Mouse (Mus musculus): ENCODE data around the gene Nmt1.

Nmt1 gene

DNA sequence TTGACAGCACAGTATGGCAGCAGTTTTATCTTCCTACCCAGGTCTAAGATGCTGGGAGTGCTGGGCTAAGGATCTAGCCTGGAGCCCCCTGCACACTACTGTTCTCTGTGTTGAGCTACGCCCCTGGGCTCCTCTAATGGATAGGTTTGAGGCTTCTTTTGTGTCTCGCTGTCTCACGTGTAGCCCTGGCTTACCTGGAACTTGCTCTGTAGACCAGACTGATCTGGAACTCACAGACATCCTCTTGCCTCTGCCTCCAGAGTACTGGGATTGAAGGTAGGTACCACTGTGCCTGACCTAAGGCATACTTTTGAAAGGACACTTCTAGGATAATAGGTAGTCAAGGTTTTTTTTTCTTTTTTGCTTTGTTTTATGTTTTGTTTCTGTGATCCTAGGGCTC is 16.0 kb downstream of the Nmt1 start:
- no peak for DNase-seq (ENCODE audit: low read depth, low spot score)

DNA sequence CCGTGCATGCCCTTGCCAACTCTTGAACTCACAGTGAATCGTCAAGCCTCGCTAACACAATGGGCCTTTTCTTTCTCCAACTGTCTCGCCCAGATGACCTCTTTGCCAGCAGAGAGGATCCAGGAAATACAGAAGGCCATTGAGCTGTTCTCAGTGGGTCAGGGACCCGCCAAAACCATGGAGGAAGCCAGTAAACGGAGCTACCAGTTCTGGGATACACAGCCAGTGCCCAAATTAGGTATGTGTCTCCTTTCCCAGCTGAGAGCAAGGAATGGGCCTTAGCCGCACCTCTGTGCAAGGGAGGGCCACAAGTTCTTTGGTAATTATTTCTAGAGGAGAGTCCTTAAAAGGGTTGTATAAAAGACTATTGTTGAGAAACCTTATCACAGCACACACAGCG is 18.3 kb downstream of the Nmt1 start:
- DNase-seq (ENCODE audit: low read depth, low spot score) = no peak

GRCm38 (mm10) chr11:103049611-103050010 is 21.6 kb downstream of the Nmt1 start:
- no peak for DNase-seq (ENCODE audit: low read depth, low spot score)

GRCm38 (mm10) chr11:103050153-103050552 is 22.2 kb downstream of the Nmt1 start:
- DNase-seq (ENCODE audit: low read depth, low spot score) = no peak

DNA sequence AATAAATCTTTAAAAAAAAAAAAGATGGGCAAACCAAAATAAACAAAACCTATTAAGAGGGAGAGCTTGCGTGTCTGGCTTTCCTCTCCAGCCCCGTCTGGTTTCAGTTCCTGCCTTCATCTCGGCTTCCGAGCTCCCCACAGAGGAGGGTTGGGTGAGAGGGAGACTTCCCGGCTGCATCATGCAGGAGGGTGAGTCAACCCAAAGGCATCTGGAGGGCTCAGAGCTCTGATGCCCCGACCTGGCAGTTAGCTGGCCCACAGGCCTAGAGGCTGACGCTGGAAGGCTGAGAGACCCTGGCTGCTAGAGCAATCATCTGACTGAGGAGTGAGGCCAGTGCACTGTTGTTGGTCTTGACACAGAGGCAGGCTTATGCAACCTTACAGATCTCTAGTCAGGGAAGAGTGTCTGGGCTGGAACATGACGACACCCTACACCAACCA is 23.3 kb downstream of the Nmt1 start:
- DNase-seq (ENCODE audit: low read depth, low spot score) = no peak

DNA sequence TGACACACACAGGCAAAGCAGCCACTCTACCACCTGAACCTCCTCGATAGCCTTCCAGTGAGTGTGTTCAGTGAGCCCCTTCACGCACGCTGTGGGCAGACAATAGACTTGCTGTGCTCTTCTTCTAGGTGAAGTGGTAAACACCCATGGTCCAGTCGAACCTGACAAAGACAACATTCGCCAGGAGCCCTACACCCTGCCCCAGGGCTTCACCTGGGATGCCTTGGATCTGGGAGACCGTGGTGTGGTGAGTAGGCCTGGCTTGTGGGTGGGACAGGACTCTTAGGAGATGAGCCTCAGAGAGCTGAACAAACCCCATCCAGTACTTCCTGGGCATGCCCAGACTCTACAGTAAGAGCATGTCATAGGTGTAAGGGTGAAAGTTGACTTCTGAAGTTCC is 24.1 kb downstream of the Nmt1 start:
- DNase-seq (ENCODE audit: low read depth, low spot score) = no peak

DNA sequence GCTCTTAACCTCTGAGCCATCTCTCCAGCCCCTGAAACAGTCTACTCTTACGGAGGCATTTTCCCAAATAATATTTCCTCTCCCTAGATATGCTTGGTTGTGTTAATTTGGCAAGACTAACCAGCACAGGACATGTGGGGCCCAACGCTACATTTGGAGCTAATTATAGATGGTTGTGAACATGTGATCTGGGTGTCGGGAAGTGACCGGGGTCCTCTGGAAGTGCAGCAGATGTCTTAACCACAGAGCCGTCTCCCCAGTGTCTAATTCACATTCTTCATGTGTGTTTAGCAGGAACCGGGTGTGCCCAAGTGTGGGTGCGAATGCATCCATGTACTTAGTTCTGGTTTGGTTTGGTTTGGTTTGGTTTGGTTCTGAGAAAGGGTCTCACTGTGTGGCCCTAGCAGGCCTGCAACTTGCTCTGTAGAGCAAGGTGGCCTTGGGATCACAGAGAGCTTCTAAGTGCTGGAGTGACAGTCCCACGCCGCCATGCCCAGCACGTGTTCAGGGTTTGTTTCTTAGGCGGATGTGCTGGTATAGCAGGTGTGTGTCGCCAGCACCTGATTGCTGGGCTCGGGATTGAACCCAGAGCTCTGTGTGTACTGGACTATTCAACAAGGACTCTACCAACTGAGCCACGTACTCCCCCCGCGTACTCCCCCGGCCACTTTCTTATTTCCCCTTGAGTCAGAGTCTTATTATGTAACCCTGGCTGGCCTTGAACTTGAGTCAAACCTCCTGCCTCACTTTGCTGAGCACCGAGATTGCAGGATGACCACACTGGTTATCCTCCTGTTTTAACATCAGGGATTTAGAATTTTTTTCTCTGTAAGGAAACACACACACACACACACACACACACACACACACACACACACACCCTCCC is 25.4 kb downstream of the Nmt1 start:
- DNase-seq (ENCODE audit: low read depth, low spot score) = no peak

- peak; percentile 68 for DNase-seq (ENCODE audit: low read depth, low spot score)
These were observed 26.8 kb downstream of the Nmt1 start for GRCm38 (mm10) chr11:103054798-103055197.

DNA sequence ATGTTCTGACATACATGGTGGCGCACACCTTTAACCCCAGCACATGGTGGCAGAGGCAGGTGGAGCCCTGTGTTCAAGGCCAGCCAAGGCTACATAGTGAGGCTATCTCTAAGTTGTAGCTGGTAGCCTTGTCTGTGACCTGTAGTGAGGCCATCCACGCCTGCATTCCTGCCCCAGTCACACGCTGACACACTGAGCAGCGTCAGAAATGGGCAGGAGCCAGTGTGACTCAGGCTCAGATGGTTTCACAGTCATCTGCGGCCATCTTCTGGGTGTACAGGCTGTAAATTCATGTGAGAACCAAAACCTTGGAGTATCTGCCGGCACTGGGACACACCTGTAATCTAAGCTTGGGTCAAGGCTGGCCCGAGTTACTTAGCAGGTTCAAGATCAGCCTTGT is 28.6 kb downstream of the Nmt1 start:
- DNase-seq (ENCODE audit: low read depth, low spot score) = no peak

GRCm38 (mm10) chr11:103058499-103059085 is 30.6 kb downstream of the Nmt1 start:
- no peak for DNase-seq (ENCODE audit: low read depth, low spot score)

DNA sequence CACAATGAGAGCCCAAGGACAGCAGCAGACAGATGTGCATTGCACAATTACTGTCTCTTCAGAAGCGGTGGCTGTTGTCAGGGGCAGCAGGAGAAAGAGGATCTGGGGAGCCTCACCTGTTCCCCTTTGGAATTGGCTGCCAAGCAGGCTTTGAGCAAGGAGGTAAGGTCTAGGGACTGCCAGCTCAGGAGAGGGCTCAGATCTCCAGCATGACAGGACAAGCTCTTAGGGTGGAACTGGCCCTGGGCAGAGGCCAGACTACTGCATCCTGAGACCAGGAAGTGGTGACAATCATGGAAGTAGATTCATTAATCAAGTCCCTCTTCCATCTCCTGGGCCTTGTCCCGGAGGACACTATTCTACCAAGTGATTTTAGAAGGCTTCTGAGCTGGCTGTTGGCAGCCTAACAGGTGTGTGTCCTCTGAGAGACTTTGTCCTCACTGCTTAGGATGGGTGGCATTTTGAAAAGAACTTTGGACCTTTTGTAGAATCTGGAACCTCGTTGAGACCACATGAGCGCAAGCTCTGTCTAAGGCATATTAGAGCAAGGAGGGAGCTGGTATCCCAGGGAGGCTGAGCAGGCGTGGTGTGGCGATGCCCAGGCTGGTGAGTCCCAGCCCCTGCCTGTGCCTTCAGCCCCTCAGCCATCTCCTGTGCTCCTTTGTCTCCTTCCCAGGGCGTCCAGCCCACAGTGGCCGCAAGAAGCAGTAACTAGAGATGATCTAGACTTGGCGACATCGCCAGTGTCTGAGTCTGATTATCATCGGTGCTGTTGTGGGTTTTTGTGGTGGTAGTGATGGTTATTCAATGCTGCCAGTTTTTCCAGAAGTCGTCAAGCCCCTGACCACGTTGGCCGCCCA is 38.4 kb downstream of the Nmt1 start:
- no peak for DNase-seq (ENCODE audit: low read depth, low spot score)

- no peak for DNase-seq (ENCODE audit: low read depth, low spot score)
These were observed 39.0 kb downstream of the Nmt1 start for GRCm38 (mm10) chr11:103067051-103067361.

GRCm38 (mm10) chr11:103067457-103068001 is 39.5 kb downstream of the Nmt1 start:
- no peak for DNase-seq (ENCODE audit: low read depth, low spot score)

DNA sequence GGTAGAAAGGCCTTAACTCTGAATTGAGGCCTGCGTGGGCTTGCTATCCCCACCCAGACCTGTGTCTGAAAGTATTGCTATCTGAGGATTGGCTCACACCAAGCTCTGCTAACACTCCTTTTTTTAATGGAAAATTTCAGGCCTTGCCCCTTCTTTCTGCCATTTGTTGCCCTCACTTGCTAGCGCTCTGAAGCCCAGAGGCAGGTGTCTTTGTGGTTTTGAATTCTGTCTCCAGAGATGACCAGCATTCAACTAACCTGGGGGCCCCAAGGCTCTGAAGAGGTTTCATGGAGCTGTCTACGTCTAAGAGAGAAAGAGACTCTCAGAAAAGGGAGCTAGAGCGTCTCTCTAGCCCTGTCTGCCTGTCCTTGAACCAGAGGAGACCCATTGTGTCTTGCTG is 40.3 kb downstream of the Nmt1 start:
- DNase-seq (ENCODE audit: low read depth, low spot score) = no peak

DNA sequence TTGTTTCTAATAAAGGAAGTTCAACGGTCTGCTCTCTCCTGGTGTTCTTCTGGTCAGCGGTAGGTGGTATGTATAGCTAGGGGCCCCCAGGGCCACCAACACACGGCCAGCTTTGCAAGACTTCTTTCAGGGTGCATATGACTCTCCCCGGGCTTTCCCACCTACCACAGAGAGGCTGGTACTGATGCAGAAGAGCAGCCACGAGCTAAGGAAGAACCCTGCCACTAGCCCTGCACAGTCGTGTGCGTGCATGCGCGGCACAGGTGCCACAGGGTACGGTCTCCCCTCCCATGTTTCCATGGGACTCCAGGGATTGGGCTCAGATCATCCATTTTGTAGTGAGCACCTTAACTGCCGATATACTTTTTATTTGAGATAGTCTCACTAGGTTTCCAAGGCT is 40.9 kb downstream of the Nmt1 start:
- DNase-seq (ENCODE audit: low read depth, low spot score) = no peak

GRCm38 (mm10) chr11:103069731-103070130 is 41.7 kb downstream of the Nmt1 start:
- DNase-seq (ENCODE audit: low read depth, low spot score) = no peak

GRCm38 (mm10) chr11:103070322-103070880 is 42.4 kb downstream of the Nmt1 start:
- no peak for DNase-seq (ENCODE audit: low read depth, low spot score)

GRCm38 (mm10) chr11:103073671-103074070 is 45.7 kb downstream of the Nmt1 start:
- DNase-seq (ENCODE audit: low read depth, low spot score) = no peak

DNA sequence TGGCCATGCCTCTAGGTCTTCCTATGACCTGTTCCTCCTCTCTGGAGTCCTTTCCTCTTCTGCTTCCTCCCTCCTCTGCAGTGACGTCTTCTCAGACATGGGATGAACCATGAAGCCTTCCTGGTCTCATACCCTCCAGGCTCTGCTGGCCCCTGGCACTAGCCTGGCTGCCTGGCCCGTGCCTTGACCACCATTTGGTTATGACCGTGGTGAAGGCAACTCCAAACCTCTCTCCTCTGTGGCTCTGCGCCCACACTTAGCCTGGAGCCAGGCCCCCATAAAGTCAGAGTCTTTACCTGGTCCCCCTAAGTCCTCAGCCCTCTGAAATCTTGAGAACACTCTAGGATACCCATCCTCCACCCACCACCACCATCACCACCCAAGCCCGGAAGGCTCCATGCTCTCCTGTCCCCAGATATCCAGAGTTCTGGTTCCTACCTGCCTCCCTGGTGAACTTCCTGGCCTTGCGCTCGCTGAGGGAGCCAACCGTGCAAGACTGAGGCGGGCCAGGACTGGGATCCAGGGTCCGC is 46.2 kb downstream of the Nmt1 start:
- DNase-seq (ENCODE audit: low read depth, low spot score) = no peak

DNA sequence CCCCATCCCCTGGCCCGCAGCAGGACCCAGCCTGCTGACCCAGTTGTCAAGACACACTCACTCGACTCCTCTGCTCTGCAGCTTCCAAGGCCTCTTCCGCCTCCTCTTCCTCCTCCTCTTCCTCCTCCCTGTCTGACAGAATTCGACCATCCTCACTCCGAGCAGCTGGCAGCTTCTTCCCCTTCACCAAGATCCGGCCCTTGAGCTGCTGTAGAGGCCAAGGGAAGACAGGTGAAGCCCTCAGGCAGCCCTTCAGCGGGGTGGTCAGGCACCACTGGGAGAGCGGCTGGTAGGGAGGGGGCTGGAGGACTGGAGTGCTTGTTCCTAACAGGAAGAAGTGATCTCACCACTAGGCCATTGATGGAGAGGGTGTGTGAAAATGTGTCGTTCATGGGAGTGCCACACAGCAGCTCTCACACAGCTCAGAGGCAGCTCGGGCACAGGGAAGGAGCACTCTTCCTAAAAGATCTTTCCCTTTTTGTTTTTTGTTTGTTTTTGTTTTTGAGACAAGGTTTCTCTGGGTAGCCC is 46.9 kb downstream of the Nmt1 start:
- no peak for DNase-seq (ENCODE audit: low read depth, low spot score)

DNA sequence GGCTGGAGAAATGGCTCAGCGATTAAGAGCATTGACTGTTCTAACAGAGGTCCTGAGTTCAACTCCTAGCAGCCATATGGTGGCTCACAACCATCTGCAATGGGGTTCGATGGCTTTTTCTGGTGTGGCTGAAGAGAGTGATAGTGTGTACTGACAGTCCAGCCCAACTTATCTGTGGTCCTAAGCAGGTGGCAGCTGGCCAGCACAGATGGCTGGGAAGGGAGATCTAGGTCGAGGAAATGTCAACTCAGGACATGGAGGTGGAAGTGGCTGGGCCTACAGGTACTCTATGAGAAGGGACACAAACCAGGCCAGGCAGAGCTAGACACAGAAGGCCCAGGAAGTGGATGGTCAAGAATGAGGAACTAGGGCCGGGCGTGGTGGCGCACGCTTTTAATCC is 48.0 kb downstream of the Nmt1 start:
- DNase-seq (ENCODE audit: low read depth, low spot score) = no peak

Measured in WW6 (cell line).